Mouse (Mus musculus) layer of hippocampus, adult 9-10 months (tissue): ENCODE results near the gene Rps11.

Source experiments
- DNase-seq: peaks from one replicate; pipeline ENCODE4 v3.0.0; 2022; ENCODE audit warnings: low spot score

The Rps11 gene

DNA sequence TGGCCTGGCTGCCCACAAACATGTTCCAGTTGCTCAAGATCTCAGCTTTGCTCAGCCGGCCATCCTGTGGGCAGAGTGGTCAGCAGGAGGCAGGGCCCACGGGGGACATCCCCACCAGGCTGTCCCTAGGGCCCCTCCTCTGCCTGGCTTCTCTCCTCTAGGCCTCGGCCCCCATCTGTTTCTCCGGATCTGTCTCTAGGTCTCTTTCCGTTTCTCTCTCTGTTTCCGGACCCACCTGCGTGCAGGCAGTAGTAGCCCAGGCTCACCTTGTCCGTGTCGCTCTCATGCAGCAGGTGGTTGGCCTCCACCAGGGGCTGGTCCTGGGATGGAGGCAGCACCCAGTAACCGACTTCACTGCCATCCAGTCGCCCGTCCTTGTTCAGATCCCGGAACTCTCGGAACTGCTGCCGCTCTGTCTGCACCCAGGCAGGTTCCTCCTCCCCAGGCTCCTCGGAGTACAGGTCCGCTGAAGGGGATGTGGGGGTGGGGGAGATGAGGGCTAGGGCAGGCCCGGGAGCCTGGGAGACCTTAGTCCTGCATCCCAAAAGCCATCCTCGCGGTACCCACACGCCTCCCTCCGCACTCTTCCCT, 40.8 kb downstream of the Rps11 start:
- no peak for DNase-seq

DNA sequence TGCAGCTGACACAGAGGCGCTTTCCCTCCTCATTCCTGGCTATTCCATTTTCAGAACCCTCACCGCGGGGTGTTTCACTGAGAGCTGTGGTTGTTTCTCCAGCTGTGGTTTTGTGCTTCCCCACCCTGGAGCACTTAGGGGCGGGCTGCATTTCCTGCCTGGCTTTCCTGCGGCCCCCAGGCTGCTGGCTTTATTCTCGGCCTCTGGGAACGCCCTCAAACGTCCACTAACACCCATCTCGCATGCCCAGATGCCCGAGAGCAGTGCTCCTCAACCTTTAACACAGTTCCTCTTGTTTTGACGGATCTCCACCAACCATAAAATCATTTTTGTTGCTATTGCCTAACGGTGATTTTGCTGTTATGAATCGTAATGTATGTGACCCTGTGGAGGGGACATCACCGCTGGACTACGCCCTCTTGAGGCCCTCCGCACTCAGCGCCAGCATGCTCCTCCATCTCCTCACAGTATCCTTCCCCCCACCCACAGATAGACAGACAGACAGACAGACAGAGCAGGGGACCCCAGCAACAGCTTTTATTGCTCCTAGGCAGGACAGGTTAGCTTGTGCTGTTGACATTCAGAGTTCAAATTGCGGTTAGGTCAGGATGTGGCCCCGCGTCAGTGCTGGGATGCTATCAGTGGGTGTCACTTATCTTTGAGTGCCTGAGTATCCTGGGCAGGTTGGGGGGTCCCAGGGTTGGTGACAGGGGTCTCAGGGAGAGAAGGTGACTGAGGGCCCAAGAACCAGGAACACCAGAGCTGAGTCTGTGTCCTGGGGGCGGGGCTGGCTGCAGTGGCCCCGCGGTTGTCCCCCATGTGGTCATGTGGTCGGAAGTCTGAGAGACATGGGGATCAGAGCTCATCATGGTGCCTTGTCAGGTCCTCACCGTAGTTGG, 41.6 kb downstream of the Rps11 start:
- no peak for DNase-seq

DNA sequence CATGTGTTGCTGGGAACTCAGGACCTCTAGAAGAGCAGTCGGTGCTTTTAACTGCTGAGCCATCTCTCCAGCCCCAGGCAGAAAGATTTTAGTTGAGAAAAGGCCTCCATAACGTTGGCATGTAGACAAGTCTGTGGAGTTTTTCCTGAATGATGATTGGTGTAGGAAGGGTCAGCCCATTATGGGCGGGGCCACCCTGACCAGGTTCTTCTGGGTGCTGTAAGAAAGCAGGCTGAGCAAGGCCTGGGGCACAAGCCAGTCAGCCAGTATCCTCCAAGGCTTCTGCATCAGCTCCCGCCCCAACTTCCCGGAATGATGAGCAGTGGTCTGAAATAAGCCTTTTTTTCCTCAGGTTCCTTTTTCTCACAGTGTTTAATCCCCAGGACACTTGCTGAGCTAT, 43.2 kb downstream of the Rps11 start:
- DNase-seq, result no peak

DNA sequence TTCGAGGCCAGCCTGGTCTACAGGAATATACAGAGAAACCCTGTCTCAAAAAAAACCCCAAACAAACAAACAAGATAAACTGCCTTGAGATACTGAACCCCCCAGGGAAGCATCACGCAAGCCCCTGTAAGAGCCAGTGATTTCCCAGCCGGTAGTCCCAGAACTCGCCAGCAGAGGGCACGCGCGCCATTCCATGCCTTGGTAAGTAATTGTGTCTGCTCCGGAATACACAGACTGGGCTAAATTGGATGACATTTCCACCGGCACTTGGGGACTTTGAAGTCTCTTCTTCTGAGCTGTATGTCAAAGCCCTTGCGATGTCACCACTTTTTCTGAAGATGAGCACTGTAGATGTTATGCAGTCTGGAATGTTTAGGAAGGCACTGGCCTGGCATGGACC, 44.4 kb downstream of the Rps11 start:
- peak; percentile 93 for DNase-seq

DNA sequence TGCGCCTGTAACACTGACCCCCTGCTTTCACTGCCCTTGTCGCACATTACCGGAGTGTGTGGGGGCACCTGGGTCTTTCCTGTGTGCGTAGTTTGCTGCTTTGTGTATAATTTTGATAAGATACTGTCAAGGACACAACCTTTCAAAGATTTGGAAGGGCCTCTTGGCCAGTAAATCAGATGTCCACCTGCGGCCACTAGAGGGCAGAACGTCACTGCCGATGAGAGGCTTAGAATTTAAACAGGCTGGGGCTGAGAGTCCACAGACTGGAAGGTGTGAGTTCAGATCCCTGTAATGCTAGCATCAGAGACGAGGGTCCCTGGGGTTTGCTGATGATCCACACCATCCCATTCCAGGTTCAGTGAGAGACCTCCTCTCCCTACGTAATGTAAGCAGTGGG, 45.7 kb downstream of the Rps11 start:
- no peak for DNase-seq

DNA sequence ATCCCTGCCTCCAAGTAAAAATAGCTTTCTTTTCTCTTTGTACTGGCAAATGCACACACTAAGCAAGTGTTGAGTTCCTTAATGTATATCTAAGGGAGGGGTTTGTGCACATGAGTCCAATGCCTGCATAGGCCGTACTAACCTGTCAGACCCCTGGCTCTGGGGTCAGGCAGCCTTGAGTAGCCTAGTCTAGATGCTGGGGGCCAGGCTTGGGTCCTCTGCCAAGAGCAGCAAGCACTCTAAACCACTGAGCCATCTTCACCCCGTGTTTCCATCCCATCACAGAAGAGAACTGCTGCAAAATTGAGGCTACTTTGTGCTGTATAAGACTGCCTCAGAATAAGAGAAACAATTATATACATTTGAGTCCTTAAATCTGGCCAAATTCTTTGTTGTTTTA, 46.4 kb downstream of the Rps11 start:
- no peak for DNase-seq

DNA sequence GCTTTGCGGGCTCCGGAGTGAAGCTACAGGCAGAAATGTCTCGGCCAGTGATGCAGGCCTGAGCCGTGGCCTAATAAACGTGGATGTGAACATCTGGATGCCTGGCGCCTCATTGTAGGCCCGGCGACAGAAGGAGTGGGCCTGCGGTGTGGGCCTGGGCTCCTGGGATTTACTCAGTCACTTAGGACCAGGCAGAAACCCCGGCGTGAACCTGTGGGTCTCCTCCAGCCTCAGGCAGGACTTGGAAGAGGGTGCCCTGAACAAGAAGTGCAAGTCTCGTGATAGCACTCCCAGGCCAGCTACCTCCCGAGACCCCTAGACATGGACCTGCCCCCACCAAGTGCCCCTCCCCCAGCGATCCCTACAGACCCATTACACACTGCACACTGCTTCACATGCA, 46.9 kb downstream of the Rps11 start:
- DNase-seq, result no peak

DNA sequence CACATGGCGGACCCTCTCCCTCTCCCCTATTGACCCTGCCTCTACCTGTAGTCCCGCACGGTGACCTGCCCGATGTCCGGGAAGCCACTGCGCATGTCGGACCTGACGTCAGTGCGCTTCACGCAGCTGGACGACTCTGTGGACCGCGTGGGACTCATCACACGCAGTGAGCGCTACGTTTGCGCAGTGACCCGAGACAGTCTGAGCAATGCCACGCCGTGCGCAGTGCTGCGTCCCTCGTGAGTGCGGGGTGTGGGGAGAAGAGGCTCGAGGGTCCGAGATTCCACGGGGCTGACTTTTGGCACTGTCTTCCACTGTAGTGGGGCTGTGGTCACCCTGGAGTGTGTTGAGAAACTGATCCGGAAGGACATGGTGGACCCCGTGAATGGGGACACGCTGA, 47.7 kb downstream of the Rps11 start:
- DNase-seq, result no peak

DNA sequence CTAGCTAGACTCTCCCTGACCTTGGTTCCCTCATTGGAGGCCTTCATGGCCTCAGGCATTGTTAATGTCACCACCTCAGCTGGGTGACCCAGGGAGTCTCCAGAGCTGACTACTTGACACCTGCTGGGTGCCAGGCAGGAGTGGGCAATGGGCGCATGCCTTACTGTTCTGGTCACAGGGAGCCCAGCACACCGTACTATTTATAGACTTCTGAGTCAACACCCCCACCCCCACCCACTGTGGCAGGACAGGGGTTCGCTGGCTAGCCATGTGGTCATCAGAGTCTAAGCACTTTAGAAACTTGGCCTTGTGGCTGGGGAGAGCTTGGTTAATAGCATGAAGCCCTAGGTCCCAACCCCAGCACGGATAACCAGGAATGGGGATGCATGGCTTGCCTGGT, 48.8 kb downstream of the Rps11 start:
- DNase-seq, result no peak

DNA sequence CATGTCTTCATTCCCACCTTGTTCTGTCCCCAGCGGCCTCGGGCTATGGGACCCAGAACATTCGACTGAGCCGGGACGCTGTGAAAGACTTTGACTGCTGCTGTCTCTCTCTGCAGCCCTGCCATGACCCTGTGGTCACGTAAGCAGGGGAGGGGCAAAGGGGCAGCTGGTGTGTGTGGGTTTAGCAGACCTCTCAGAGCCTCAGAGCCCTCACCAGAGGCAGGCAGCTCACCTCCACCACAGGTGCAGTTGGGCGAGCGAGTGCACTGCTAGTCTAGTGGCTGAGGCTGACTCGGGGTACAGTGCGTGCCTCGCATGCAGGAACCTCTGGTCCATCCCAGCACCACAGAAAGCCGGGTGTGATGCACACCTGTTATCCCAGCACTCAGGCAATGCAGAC, 50.3 kb downstream of the Rps11 start:
- DNase-seq, result no peak

DNA sequence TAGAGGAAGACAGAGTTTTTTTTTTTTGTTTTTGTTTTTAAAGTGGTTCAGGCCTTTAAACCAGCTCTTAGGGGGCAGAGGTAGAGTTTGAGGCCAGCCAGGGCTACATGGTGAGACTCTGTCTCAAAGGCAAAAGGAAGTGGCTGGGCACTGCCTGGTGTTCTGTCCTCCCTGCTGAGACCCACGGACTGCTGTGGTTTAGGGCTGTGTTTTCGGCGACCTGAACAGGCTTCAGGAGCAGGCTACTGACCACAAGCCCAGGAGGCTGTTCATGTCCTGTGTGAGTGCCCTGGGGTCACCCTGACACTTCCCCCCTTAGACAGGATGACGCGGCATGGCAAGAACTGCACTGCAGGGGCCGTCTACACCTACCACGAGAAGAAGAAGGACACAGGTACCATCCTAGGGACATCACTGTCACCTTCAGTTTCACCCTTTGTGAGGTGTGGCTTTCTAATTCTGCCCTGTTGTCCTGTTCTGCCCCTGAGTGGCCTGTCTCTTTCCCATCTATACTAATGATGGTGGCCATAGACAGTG, 51.0 kb downstream of the Rps11 start:
- no peak for DNase-seq
